Mouse (Mus musculus) liver, adult 2 months (tissue): Measurements from ENCODE around the gene Chst4.

Experiments used
- CTCF ChIP-seq: fragments of 200-500 bp; IDR thresholded peaks from 2 replicates; pipeline ENCODE4 v1.5.1; 2011; ENCODE audit warnings: low read depth, low read length, control low read depth
- POLR2A ChIP-seq: fragments of 200-500 bp; IDR thresholded peaks from 2 replicates; pipeline ENCODE4 v1.6.1; 2011; ENCODE audit warnings: low read length, control low read depth; ENCODE audit not compliant: insufficient read depth; ENCODE audit errors: extremely low read depth

- TF ChIP-seq CTCF: no peak
- TF ChIP-seq POLR2A: no peak
Observed at GRCm38 (mm10) chr8:110065676-110066075, 26.1 kb upstream of the Chst4 start.
